Comparison of ENCODE assay signal across 11 mouse cellular contexts in genomic region chr2:104774763-104775162, GRCm38 (mm10). TPM values are rescaled to one million over a fixed set of nuclear protein-coding genes. Genes with fewer than 3 reads are reported as not detected.
DNase-seq lines count a peak whose midpoint lies in the region; ATAC-seq and TF ChIP-seq lines count a peak whose summit lies in the region.
"Had no signal": no experiment of that assay in that cellular context is flagged by ENCODE, and none has a peak within 500 bp of the region (broad histone marks: within the 10 kb centered on the region; RNA-seq: fewer than 3 reads in every experiment).

No protein-coding gene starts in this region.

- no peak overlapping the region for H3K4me2 ChIP-seq in midbrain, embryonic 14.5 days (ENCODE audit: low read length)
- no peak overlapping the region for H3K4me2 ChIP-seq in forebrain, embryonic 11.5 days (ENCODE audit: low read depth, low read length, severe bottlenecking)
- H3K4me2 ChIP-seq: heart, embryonic 15.5 days; liver, embryonic 15.5 days had no signal

- no peak for DNase-seq in heart, adult 2 months
- no peak for DNase-seq in heart, adult 11 months
- peak; percentile 73 for DNase-seq in midbrain, embryonic 14.5 days
- DNase-seq in midbrain, embryonic 10.5 days (ENCODE audit: low spot score), result no peak
- peak; percentile 63 for DNase-seq in cerebellum, adult 9-10 months
- DNase-seq in retina, postnatal 7 days (ENCODE audit: low read depth, low spot score), result peak; percentile 17
- DNase-seq in T-cell, adult 2 months (ENCODE audit: low spot score), result no peak
- DNase-seq in forebrain, embryonic 11.5 days (ENCODE audit: low spot score), result no peak
- DNase-seq: adrenal gland, postnatal 14 days had no signal

- ATAC-seq in midbrain, embryonic 14.5 days (ENCODE audit: low FRiP score, low TSS enrichment), result no peak
- ATAC-seq in forebrain, embryonic 11.5 days (replicated peaks; ENCODE audit: low FRiP score), result no peak

- H3K36me3 ChIP-seq in heart, adult 2 months (ENCODE audit: control insufficient read depth, insufficient read depth, low read length), result no peaks in the 10 kb centered on the region
- H3K36me3 ChIP-seq in midbrain, embryonic 14.5 days (ENCODE audit: control insufficient read depth, insufficient read depth, low read length), result peaks cover 60% of the 10 kb centered on the region
- H3K36me3 ChIP-seq in midbrain, embryonic 10.5 days, result peaks cover 94% of the 10 kb centered on the region
- H3K36me3 ChIP-seq in forebrain, embryonic 11.5 days (ENCODE audit: control insufficient read depth, insufficient read depth, low read length), result peaks cover 14% of the 10 kb centered on the region

- intact Hi-C loops in heart, adult 2 months (cut with DNase I), result loop anchor here (1.0 to 10.0 kb wide), 2 partner anchors 89 to 640 kb away; no protein-coding TSS in a partner anchor

- TF ChIP-seq POLR2A in heart, adult 2 months (IDR thresholded peaks at IDR 0.05; ENCODE audit: insufficient read depth, low read depth, low read length), result no peak

- H3K79me2 ChIP-seq in heart, adult 2 months (replicated peaks; ENCODE audit: control insufficient read depth, insufficient read depth, low read length), result no peaks in the 10 kb centered on the region

- H3K4me3 ChIP-seq in heart, adult 2 months, result no peak overlapping the region
- H3K4me3 ChIP-seq in midbrain, embryonic 14.5 days (replicated peaks; ENCODE audit: low read depth, low read length), result no peak overlapping the region
- H3K4me3 ChIP-seq in midbrain, embryonic 10.5 days, result no peak overlapping the region
- no peak overlapping the region for H3K4me3 ChIP-seq in forebrain, embryonic 11.5 days (ENCODE audit: low read depth, low read length)
- H3K4me3 ChIP-seq: heart, embryonic 15.5 days; liver, embryonic 15.5 days had no signal

- H3K27ac ChIP-seq in heart, adult 2 months, result no peak overlapping the region
- H3K27ac ChIP-seq in midbrain, embryonic 14.5 days (replicated peaks; ENCODE audit: low read depth, low read length), result no peak overlapping the region
- no peak overlapping the region for H3K27ac ChIP-seq in midbrain, embryonic 10.5 days (replicated peaks)
- H3K27ac ChIP-seq in forebrain, embryonic 11.5 days (ENCODE audit: low read depth, low read length), result no peak overlapping the region
- H3K27ac ChIP-seq: heart, embryonic 15.5 days; liver, embryonic 15.5 days had no signal

- H3K9me3 ChIP-seq in midbrain, embryonic 14.5 days (ENCODE audit: control insufficient read depth, low read length), result no peaks in the 10 kb centered on the region
- no peaks in the 10 kb centered on the region for H3K9me3 ChIP-seq in midbrain, embryonic 10.5 days (replicated peaks)
- no peaks in the 10 kb centered on the region for H3K9me3 ChIP-seq in forebrain, embryonic 11.5 days (ENCODE audit: control insufficient read depth, low read length)
- H3K9me3 ChIP-seq: heart, embryonic 15.5 days; liver, embryonic 15.5 days had no signal

- H3K9ac ChIP-seq in heart, adult 2 months (ENCODE audit: low read depth, low read length), result no peak overlapping the region
- H3K9ac ChIP-seq in midbrain, embryonic 14.5 days (replicated peaks; ENCODE audit: low read length), result no peak overlapping the region
- H3K9ac ChIP-seq in forebrain, embryonic 11.5 days (ENCODE audit: low read length), result no peak overlapping the region
- H3K9ac ChIP-seq: heart, embryonic 15.5 days; liver, embryonic 15.5 days had no signal

- no peaks in the 10 kb centered on the region for H3K27me3 ChIP-seq in heart, adult 2 months (ENCODE audit: control insufficient read depth, insufficient read depth, low read length)
- no peaks in the 10 kb centered on the region for H3K27me3 ChIP-seq in midbrain, embryonic 14.5 days (ENCODE audit: control insufficient read depth, insufficient read depth, low read length)
- H3K27me3 ChIP-seq in midbrain, embryonic 10.5 days (ENCODE audit: low read depth, poor library complexity, severe bottlenecking), result no peaks in the 10 kb centered on the region
- no peaks in the 10 kb centered on the region for H3K27me3 ChIP-seq in forebrain, embryonic 11.5 days (ENCODE audit: control insufficient read depth, insufficient read depth, low read length)
- H3K27me3 ChIP-seq: heart, embryonic 15.5 days; liver, embryonic 15.5 days had no signal

- TF ChIP-seq CTCF in heart, adult 2 months (IDR thresholded peaks at IDR 0.05), result peak; percentile 78

- WGBS in heart, adult 2 months, result 88% methylated on average over 1 of the region's 1 CpGs
- WGBS in midbrain, embryonic 14.5 days, result 95% methylated on average over 1 of the region's 1 CpGs
- WGBS in midbrain, embryonic 10.5 days, result 89% methylated on average over 1 of the region's 1 CpGs
- WGBS in forebrain, embryonic 11.5 days, result 93% methylated on average over 1 of the region's 1 CpGs

- no peak for TF ChIP-seq EP300 in heart, adult 2 months (IDR thresholded peaks at IDR 0.05; ENCODE audit: insufficient read depth, low read depth, low read length)

- no peaks in the 10 kb centered on the region for H3K4me1 ChIP-seq in heart, adult 2 months (ENCODE audit: control insufficient read depth, insufficient read depth, low read length)
- no peaks in the 10 kb centered on the region for H3K4me1 ChIP-seq in midbrain, embryonic 14.5 days (ENCODE audit: control insufficient read depth, insufficient read depth, low read length)
- no peaks in the 10 kb centered on the region for H3K4me1 ChIP-seq in midbrain, embryonic 10.5 days
- H3K4me1 ChIP-seq in forebrain, embryonic 11.5 days (replicated peaks; ENCODE audit: control insufficient read depth, insufficient read depth, low read length), result no peaks in the 10 kb centered on the region
- H3K4me1 ChIP-seq: heart, embryonic 15.5 days; liver, embryonic 15.5 days had no signal

RNA-seq across cellular contexts. Expression of gene Depdc7, which starts 32.1 kb away (rescaled TPM):
- 1 to 10 TPM in 1 of 2 experiments, under 1 TPM in 1; 0.89 to 1.4 TPM for total RNA-seq in heart, adult 2 months (2021)
- polyA plus RNA-seq in heart, adult 2 months (2012; rRNA removed), result 0.82 and 0.86 TPM in 2 replicates
- 1.1 and 1.2 TPM in 2 replicates for polyA plus RNA-seq in midbrain, embryonic 14.5 days (2014; fragmentation: Nextera tagmentation; extraction: Ambion mirVana)
- polyA plus RNA-seq in midbrain, embryonic 10.5 days (2016; fragmentation: Nextera tagmentation; extraction: Ambion mirVana), result 3.5 TPM in 2 replicates
- 4.0 and 5.5 TPM in 2 replicates for polyA plus RNA-seq in forebrain, embryonic 11.5 days (2014; fragmentation: Nextera tagmentation; extraction: Ambion mirVana)

RNA-seq across cellular contexts. Expression of gene Qser1, which starts 41.8 kb away (rescaled TPM):
- 10 to 100 TPM; 26.4 to 30.2 TPM for total RNA-seq in heart, adult 2 months (2021)
- 7.5 and 15.4 TPM in 2 replicates for polyA plus RNA-seq in heart, adult 2 months (2012; rRNA removed)
- polyA plus RNA-seq in midbrain, embryonic 14.5 days (2014; fragmentation: Nextera tagmentation; extraction: Ambion mirVana), result 11.3 and 13.9 TPM in 2 replicates
- polyA plus RNA-seq in midbrain, embryonic 10.5 days (2016; fragmentation: Nextera tagmentation; extraction: Ambion mirVana), result 9.2 and 9.3 TPM in 2 replicates
- polyA plus RNA-seq in forebrain, embryonic 11.5 days (2014; fragmentation: Nextera tagmentation; extraction: Ambion mirVana), result 18.7 and 18.9 TPM in 2 replicates

RNA-seq across cellular contexts. Expression of gene Pin1rt1, which starts 58.6 kb away (rescaled TPM):
- not detected for total RNA-seq in heart, adult 2 months (2021)
- polyA plus RNA-seq in heart, adult 2 months (2012; rRNA removed), result not detected in 2 replicates
- polyA plus RNA-seq in midbrain, embryonic 14.5 days (2014; fragmentation: Nextera tagmentation; extraction: Ambion mirVana), result not detected in 2 replicates
- polyA plus RNA-seq in midbrain, embryonic 10.5 days (2016; fragmentation: Nextera tagmentation; extraction: Ambion mirVana), result not detected in 2 replicates
- polyA plus RNA-seq in forebrain, embryonic 11.5 days (2014; fragmentation: Nextera tagmentation; extraction: Ambion mirVana), result not detected in 2 replicates
- total RNA-seq: adrenal gland, postnatal 14 days had no signal
- polyA plus RNA-seq: heart, embryonic 15.5 days; liver, embryonic 15.5 days had no signal

Comparison
In these comparisons a context has a peak if more than half of its experiments do, and no peak if none do; other contexts are left out.
1. DNase-seq: peak in midbrain, embryonic 14.5 days (single experiment), cerebellum, adult 9-10 months (single experiment) and retina, postnatal 7 days (single experiment); none in heart, adult 2 months (0 of 2), heart, adult 11 months (single experiment), midbrain, embryonic 10.5 days (single experiment), T-cell, adult 2 months (single experiment) and forebrain, embryonic 11.5 days (single experiment).